Mouse (Mus musculus) kidney, postnatal 14 days (tissue): ENCODE measurements at regions not wholly inside any gene's neighbourhood (a gene's known extent, or its start where the extent isn't known, plus 50 kb on each side); places are given as distances from the start of the nearest gene placed in this dataset.
"Not testable (repeated sequence)": the region's sequence is repeated elsewhere in the genome, so short reads cannot be mapped to it uniquely, and the experiment has no call there.

Experiments
- DNase-seq: peaks from one replicate; pipeline ENCODE4 v3.0.0; 2022; ENCODE audit warnings: mixed read lengths

DNA sequence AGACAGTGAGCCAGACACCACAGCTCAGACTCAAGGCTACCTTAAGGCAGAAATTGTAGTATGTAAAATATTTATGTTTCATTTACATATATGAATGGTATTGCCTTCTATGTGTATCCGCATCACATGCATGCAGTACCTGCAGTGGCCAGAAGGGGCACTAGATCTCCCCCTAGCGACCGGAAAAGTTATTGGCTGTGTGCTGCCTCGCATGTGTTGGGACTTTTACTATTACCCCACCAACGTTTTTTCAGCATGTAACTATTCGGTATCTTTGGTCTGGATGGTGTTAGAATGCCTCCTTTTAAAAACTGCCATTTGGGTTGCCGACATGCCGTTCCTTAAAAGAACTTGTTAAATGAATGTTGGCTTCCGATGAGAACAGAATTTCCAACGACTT is 145.7 kb upstream of the Mocs1 start:
- DNase-seq, result no peak

DNA sequence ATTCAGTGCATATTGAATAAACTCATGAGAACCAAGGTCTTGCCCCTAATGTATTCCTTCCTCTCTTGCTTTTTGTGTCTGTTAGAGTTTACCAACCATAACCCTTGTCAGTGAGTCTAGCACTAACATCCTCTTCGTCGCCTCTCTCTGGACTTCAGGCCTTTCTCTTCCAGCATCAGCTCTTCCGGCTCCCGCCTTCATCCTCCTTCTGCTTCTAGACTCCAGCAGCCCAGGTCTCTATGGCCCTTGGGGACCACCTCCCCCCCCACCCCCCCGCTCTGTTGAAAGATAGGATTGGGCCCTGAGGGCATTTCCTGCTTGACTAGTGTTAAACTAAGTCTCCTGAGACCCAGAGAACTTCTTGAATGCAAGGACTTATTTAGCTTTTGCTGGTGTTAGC is 144.7 kb upstream of the Mocs1 start:
- DNase-seq, result no peak

DNA sequence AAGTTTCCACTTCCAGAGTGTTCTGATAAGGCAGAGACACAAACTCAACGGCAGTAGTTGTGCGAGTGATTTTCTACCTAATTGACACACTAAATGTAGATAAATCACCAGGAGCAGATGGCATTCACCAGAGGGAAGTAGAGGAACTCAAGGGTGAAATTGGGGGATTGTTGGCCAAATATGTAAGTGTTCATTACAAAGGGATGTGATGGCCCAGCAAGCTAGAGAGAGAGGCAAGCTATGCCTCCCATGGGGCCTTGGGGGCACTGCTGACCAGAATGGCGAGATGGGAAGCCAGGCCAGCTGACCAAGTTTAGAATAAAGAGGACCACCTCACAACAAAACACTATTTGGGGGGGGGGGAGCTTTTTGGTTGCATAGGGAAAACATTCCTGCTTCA is 136.5 kb upstream of the Mocs1 start:
- DNase-seq, result no peak

DNA sequence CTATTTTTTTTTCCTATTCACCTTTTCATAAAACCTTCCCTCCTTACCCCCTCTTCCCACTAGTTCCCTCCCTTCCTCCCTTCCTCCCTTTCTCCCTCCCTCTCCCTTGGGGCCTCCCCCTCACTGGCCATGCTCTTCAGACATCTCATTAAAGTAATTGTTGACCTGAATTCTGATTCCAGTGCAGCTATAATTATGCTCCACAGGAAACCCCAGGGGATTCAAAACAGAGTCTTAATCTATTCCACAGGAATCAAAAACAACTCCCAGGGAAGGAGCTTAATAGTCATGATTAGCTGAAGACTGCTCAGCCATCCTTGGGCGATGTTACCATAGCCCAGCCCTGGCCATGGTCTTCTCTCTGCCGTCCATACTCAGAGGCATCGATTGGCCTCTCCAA is 123.7 kb upstream of the Mocs1 start:
- no peak for DNase-seq

DNA sequence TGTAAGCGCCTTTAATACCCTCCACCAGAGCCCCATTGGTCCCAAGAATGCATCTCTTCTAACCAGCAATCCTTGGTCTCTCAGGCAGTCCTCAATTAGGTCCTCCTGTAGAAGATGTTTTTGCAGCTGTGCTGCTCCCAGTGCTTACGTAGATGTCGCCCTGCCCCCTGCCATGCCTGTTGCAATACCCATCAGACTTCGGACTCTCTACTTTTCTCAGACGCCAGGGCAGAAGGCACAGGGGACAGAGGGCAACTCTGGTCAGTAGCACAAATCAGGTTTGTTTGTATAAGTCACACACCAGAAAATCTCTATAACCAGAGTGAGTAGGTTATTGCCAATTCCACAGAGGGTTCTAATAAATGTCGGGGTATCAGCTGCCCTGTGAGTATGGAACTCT is 123.0 kb upstream of the Mocs1 start:
- peak; percentile 67 for DNase-seq

DNA sequence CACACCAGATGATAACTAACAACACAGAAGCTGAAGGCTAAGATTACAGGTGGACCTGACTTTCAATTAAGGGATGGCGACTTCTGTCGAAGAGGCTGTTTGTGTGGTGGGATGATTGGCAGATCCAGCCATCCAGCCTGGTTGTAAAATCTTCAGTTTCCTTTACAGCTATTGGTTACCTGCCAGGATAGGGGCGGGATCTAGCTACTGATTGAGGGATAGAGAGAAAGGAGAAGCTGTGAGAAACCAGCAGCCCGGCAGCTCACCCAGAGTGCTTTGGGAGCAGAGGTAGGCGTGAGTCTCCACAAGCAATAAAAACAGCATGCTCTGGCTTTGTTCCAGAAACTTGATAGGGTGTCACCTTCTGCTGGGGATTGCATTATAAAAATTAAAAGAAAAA is 119.1 kb upstream of the Mocs1 start:
- DNase-seq, result peak; percentile 81

DNA sequence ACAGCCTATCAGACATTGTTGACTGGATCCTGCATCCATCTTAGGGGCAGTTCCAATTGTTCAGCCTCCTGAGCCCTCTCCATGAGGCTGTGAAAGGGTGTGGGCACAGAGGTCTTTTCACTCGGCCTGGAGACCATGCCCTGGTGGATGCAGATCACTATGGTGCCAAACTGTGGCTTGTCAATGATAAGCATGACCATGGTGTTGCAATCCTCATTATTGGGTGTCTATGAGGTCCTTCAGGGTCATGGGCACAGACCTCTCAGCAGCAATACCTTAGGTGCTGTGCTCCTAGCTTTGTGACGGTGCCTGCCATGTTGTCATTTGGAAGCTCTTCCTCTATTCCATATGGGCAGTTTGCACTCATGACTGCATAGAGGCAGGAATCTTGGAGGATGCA is 114.0 kb upstream of the Mocs1 start:
- no peak for DNase-seq

DNA sequence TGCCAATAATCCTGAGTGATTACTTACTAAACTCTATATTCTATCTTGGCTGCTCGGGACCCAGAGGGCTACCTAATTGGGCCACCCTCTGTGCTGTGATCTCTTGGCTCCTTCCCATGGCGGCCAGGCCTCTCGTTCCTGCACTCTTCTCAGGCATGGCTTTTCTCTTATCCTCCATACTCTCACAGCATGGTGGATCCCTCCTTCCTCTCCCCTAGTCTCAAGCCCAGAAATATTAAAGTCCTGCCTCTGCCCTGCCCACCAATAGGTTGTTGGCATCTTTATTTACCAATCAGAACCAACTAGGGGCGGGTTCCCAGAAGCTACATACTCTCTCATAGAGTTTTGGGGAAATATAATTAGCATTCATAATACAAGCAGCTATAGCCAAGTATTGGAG is 100.6 kb upstream of the Mocs1 start:
- no peak for DNase-seq

DNA sequence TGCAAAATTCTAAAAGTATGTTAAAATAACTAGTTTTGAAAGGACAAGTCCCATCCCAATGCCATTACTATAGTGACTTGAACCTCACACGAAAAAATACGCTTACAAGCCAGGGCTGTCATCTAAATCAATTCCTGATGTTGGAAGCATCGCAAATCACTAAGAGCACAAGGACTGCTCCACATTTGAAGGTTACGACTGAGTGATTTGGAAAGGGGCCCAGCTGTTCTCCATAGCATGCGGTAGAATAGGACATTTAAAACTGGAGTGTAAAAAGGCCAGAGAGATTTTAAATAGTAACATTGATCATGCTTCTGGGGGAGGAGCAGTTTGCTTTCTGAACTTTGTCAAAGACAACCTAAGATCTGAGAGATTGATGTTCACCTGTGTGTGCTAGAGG is 92.8 kb upstream of the Mocs1 start:
- peak; percentile 3 for DNase-seq

DNA sequence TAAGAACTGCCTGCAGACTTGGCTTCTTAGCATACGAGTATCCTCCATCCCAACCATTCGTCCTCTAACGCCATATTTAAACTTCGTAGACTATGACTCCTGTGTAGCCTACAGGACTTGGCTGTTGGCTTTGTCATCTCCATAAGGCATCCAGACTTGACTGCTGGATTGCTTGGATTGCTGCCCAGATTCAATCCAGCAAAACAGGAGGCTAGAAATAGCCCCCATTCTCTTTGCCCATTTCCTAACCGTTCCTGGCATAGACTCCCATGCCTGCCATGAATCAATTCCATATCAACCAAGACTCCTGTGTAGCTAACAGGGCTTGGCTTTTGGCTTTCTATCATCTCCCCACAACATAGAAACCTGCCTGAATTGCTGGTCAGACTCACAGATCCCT is 90.3 kb upstream of the Mocs1 start:
- no peak for DNase-seq

DNA sequence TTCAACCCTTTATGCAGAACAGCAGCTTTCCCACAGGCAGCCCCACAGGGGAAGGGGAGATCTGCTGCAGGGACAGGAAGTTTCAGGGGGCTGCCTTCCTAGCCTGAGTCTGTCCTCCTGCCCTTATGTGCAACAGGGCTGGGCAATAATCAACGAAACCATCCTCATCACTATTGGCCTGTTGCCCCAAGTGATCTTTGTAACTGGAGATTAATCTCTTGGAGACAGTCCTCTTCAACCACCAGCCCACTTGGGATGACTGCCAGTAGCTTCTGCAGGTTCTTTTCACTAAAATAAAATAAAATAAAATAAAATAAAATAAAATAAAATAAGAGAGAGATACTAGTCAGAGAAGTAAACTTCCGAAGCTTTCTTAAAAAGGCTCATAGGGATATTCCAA is 85.5 kb upstream of the Mocs1 start:
- peak; percentile 75 for DNase-seq

DNA sequence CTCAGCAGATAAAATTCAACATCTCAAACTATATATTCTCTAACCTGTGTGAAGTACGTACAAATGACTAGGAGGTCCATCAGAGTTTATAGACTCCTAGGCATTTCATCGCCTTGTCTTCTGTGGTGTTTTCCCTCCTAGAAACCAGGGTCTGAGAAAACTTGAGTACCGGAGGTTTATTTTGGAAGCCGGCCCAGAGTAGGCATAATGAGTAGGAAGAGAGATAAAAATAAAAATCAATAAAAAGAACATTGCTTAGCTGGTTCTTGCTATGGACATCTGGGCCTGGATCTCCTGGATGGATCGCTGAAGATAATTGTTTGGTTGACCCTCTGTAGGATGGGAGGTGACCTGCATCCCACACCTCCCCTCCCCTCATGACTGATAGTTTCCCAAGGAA is 81.5 kb upstream of the Mocs1 start:
- no peak for DNase-seq

DNA sequence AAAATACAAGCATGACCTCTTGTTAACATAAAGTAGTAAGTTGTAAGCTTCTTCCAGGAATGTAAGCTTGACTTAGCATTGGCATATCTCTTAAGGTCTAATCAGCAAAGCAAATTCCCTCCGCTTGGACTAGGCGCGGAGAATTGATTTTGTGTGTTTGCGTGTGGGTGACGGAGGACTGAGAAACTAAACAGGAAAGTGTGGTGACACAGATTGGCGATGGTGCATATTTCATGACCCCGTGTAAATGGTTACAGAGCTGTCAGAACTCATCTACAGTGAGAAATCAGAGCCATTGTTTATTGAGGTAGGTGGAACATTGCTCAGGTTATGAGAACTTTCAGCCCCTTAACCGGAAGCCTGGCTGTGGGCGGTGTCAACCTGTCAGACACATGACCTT is 78.8 kb upstream of the Mocs1 start:
- no peak for DNase-seq

DNA sequence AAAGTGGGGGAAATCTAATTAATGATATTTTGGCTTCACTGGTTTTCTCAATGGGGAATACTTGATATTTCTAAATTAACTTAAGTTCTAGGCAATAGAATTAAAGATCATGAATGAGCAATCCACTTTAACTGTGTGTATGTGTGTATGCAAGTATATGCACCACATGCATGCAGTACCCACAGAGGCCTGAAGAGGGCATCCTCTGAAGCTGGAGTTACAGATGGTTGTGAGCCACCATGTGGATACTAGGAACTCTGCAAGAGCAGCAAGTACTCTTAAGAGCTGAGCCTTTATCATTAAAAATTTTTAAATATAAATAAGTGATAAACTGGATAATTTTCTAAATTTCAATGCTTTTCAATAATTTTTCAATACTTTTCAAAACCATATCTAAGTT is 69.0 kb upstream of the Mocs1 start:
- DNase-seq, result no peak

DNA sequence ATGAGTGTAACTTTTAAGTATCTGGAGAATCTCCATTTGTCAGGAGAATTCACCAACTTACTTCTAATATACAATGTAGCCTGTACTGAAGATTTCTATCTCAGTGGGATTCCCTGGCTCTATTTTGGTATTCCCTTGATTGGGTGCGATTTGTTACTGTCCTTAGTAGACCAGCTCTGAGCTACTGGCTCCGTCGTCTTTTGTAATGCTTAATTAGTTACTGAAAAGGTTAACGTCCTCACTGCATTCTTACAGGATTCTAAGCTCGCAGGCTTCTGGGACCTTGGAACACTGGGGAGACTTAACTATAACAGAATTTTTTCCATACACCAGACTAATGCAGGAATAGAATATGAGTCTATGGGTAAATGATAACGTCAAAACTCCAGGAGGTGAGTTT is 67.9 kb upstream of the Mocs1 start:
- not testable (repeated sequence) for DNase-seq

DNA sequence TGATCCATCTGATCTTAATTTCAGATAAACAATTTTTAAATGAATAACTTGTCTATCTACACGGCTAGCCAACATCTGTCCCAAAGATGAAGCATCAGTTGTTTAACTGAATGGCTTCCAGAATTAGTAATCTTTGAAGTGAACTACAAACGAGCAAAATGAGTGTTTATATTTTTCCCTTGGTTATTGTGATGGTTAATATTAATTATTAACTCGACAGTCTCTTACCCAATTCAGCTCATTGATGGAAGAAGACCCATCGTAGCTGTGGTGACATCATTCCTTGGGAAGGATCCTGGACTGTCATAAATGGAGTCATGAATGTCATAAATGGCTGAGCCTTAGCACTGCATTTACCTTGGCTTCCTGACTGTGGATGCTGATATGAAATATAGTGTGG is 60.4 kb upstream of the Mocs1 start:
- no peak for DNase-seq

DNA sequence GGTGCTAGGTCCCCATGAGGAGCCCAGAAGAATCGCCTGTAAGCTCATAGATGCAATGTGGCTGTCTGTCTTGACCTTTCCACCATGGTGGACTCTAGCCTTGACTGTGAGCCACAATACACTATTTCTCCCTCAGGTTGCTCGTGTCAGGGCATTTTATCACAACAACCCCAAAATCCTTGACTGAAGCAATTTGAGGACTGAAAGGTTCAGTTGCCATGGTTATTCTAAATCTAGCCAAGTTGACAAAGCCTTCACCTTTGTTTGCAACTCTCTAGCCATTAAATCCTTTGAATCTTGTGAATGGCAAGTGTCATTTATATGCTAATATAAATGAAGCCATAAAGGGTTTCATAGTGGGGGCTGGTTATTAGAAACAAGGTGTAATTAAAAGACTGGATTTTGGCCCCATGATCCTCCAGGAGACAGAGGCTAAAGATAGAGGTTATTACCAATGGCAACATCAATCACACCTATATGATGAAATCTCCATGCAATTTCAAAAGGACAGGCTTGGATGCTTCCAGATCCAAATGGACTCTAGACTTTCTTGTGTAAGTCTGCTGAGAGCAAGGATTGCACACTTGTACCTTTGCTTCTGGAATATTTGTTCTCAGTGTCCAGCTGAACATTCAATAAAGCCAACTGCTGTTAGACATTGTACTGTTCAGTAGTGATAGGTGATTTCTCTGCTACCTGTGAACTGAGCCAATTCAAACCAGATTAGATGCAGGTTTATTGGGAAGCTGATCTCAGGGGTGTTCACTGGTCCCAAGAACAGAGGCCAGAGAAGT is 59.5 kb upstream of the Mocs1 start:
- no peak for DNase-seq

DNA sequence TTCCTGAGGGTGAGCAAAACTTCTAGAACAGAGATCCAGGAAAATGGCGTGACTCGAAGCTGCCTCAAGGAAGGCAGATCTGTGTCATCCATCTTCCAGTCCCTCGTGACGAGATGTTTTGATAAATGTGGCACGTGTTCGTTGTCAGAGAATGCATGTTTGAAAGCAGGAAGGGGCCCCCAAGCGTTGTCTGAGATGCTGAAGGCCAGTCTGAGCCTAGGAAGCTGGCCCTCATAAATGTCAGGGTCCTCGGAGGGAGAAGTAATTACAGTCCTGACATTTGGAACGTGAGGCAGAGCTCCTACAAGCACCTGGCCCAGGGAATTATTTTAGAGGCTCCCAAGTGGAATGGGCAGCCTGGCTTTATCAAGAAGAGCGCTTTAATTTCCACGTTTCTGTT is 50.5 kb upstream of the Mocs1 start:
- no peak for DNase-seq
